In the genomic region with DNA sequence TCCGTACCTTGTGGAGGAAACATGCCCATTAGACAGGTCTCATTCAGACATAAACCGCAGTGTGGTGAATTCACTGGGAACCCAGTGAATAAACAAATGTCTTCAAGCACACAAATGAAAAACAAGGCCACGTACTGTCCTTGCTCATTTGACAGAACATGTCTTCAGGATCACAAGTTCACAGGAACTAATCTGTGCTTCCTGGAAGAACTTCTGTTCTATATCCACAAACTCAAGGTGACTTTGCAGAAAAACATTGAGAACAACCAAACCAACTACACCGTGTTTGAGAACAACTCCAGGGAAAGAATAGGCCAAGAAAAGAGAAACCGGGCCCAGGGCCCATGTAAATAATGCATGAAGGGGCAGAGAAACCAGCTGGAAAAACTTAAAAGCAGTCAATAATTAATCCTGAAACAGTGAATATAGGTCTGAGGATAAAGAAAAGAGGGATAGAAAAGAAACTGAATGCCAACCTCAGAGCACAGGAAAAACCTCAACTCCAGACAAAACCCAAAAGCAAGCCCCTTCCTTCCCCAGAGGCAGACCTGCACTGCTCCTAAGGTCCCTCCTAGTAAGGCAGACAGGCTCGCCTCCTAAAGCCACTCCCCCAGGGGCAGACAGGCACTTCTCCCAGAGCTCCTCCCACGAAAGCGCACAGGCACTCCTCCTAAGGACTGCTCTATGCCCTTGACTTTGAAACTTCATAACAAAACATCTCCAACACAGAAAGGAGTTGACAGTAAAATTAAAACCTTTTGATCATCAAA, we compare ENCODE assay signal across 9 mouse cellular contexts. TPM values are rescaled to one million over a fixed set of nuclear protein-coding genes. Genes with fewer than 3 reads are reported as not detected.
DNase-seq lines count a peak whose midpoint lies in the region.
"Had no signal": no experiment of that assay in that cellular context is flagged by ENCODE, and none has a peak within 500 bp of the region (broad histone marks: within the 10 kb centered on the region; RNA-seq: fewer than 3 reads in every experiment).

No protein-coding gene starts in this region.

- WGBS in heart, embryonic 10.5 days: 49% methylated on average over 8 of the region's 8 CpGs

- DNase-seq in heart, adult 11 months: peak; percentile 95
- no peak for DNase-seq in heart, postnatal 25 days (ENCODE audit: low spot score)
- peak; percentile 69 for DNase-seq in adrenal gland, postnatal 25 days
- DNase-seq in heart, embryonic 10.5 days (ENCODE audit: low spot score): peak; percentile 86
- peak; percentile 84 to 91 for DNase-seq in kidney, postnatal 36 days
- DNase-seq in ovary, postnatal 36 days (ENCODE audit: low spot score): peak; percentile 68
- no peak for DNase-seq in right cerebral cortex, adult 2 months (ENCODE audit: low spot score in 2 of 2)
- no peak for DNase-seq in gastrocnemius, postnatal 10 days

- peaks cover 78% of the 10 kb centered on the region for H3K27me3 ChIP-seq in heart, embryonic 10.5 days (ENCODE audit: insufficient read depth, poor library complexity, severe bottlenecking)

- H3K27ac ChIP-seq in heart, embryonic 10.5 days: 0 out of 2 replicates have a peak overlapping the region, but pooled peaks have one; percentile 10

- H3K4me1 ChIP-seq in heart, embryonic 10.5 days: peaks cover 52% of the 10 kb centered on the region

- intact Hi-C loops in heart, postnatal 25 days (cut with DNase I): no loop called here

- H3K4me3 ChIP-seq in heart, embryonic 10.5 days: no peak overlapping the region
- H3K4me3 ChIP-seq: myocyte had no signal

- H3K9me3 ChIP-seq in heart, embryonic 10.5 days: no peaks in the 10 kb centered on the region

- 0 out of 2 replicates have a peak, but pooled peaks cover 3% of the 10 kb centered on the region for H3K36me3 ChIP-seq in heart, embryonic 10.5 days

RNA-seq across cellular contexts. Expression of a gene that starts 44.2 kb away (rescaled TPM):
- total RNA-seq in heart, postnatal 25 days (2021): 10 to 100 TPM; 19.0 to 20.1 TPM
- total RNA-seq in adrenal gland, postnatal 25 days (2021): 58.0 and 90.5 TPM in 2 replicates
- 2.7 and 4.9 TPM in 2 replicates for polyA plus RNA-seq in heart, embryonic 10.5 days (2016; fragmentation: Nextera tagmentation; extraction: Ambion mirVana)
- total RNA-seq in gastrocnemius, postnatal 10 days (2021): 10 to 100 TPM; 23.1 to 23.9 TPM

Comparison
In these comparisons a context has a peak if more than half of its experiments do, and no peak if none do; other contexts are left out.
1. DNase-seq: peak in heart, adult 11 months (single experiment), adrenal gland, postnatal 25 days (single experiment), heart, embryonic 10.5 days (single experiment), kidney, postnatal 36 days (2 of 2) and ovary, postnatal 36 days (single experiment); none in heart, postnatal 25 days (single experiment), right cerebral cortex, adult 2 months (0 of 2) and gastrocnemius, postnatal 10 days (single experiment).